Mouse (Mus musculus) retina, embryonic 14.5 days (tissue): ENCODE measurements at regions not wholly inside any gene's neighbourhood (a gene's known extent, or its start where the extent isn't known, plus 50 kb on each side); places are given as distances from the start of the nearest gene placed in this dataset.

Source experiments
- DNase-seq: peaks from one replicate; pipeline ENCODE4 v3.0.0-alpha.2; 2015; ENCODE audit warnings: low spot score

- no peak for DNase-seq
Observed at GRCm38 (mm10) chr10:124945257-124945656, 444.0 kb downstream of the Slc16a7 start.

- peak; percentile 16 for DNase-seq
Observed at GRCm38 (mm10) chr10:124942214-124942613, 447.1 kb downstream of the Slc16a7 start.

GRCm38 (mm10) chr10:124927218-124927617 lies 462.0 kb downstream of the Slc16a7 start:
- DNase-seq: no peak

- DNase-seq: no peak
Observed at GRCm38 (mm10) chr10:124900044-124900443, 489.2 kb downstream of the Slc16a7 start.

GRCm38 (mm10) chr10:124878525-124878924 lies 510.7 kb downstream of the Slc16a7 start:
- no peak for DNase-seq

GRCm38 (mm10) chr10:124877706-124878105 lies 511.6 kb downstream of the Slc16a7 start:
- no peak for DNase-seq

- peak; percentile 1 for DNase-seq
Observed at GRCm38 (mm10) chr10:124872211-124872610, 517.1 kb downstream of the Slc16a7 start.

GRCm38 (mm10) chr10:124842546-124843113 lies 546.6 kb downstream of the Slc16a7 start:
- DNase-seq: no peak

- peak; percentile 32 for DNase-seq
Observed at GRCm38 (mm10) chr10:124833930-124834329, 555.3 kb downstream of the Slc16a7 start.

GRCm38 (mm10) chr10:124803997-124804614 lies 585.2 kb downstream of the Slc16a7 start:
- DNase-seq: peak; percentile 16
